Mouse (Mus musculus): ENCODE measurements around the gene Fbf1. TPM values are rescaled to one million over a fixed set of nuclear protein-coding genes. Genes with fewer than 3 reads are reported as not detected.

The Fbf1 gene
- polyA plus RNA-seq, 1 experiment from 2014 or later: 22.0 TPM

GRCm38 (mm10) chr11:116198639-116199531 is 30.9 kb upstream of the Fbf1 start, which contains the start of the genes Ten1 and Acox1:
Gene Ten1, plus strand, starts transcription at chr11:116198855.
Gene Acox1, minus strand, starts transcription at chr11:116199045.
- no peaks in the 10 kb centered on the region for H3K27me3 ChIP-seq (replicated peaks)
- no peaks in the 10 kb centered on the region for H3K9me3 ChIP-seq
- peak within 1 kb of the TSS; percentile 58 for H3K4me2 ChIP-seq (replicated peaks)
- peaks cover 12% of the 10 kb centered on the region for H3K4me1 ChIP-seq (replicated peaks)
- under 1% methylated on average over 62 of the region's 62 CpGs for WGBS
- H3K9ac ChIP-seq: peak within 1 kb of the TSS; percentile 72
- no peaks in the 10 kb centered on the region for H3K36me3 ChIP-seq
- ATAC-seq: peak; percentile 97
- peak within 1 kb of the TSS; percentile 55 for H3K4me3 ChIP-seq (replicated peaks)
- peak within 1 kb of the TSS; percentile 91 for H3K27ac ChIP-seq

GRCm38 (mm10) chr11:116198132-116198531 is 30.2 kb upstream of the Fbf1 start:
- peak overlapping the region; percentile 55 for H3K4me3 ChIP-seq (replicated peaks)
- no peak for ATAC-seq
- H3K27me3 ChIP-seq (replicated peaks): no peaks in the 10 kb centered on the region
- 20% methylated on average over 13 of the region's 13 CpGs for WGBS
- peaks cover 12% of the 10 kb centered on the region for H3K4me1 ChIP-seq (replicated peaks)
- H3K4me2 ChIP-seq (replicated peaks): peak overlapping the region; percentile 58
- peak overlapping the region; percentile 72 for H3K9ac ChIP-seq
- no peaks in the 10 kb centered on the region for H3K9me3 ChIP-seq
- peak overlapping the region; percentile 91 for H3K27ac ChIP-seq
- H3K36me3 ChIP-seq: no peaks in the 10 kb centered on the region

GRCm38 (mm10) chr11:116197584-116197906 is 29.6 kb upstream of the Fbf1 start:
- H3K27ac ChIP-seq: no peak overlapping the region

GRCm38 (mm10) chr11:116196866-116197583 is 29.1 kb upstream of the Fbf1 start:
- ATAC-seq: no peak
- Histone ChIP-seq H3K9ac (0 out of 2 replicates have a peak overlapping the region, but pooled peaks have one; percentile 72), H3K4me1 (replicated peaks) (peaks cover 12% of the 10 kb centered on the region), H3K27me3 (replicated peaks) (no peaks in the 10 kb centered on the region), H3K9me3 (no peaks in the 10 kb centered on the region), H3K4me2 (replicated peaks) (peak overlapping the region; percentile 58), H3K4me3 (replicated peaks) (peak overlapping the region; percentile 55), H3K36me3 (no peaks in the 10 kb centered on the region), H3K27ac (no peak overlapping the region)
- 94% methylated on average over 18 of the region's 18 CpGs for WGBS

More at GRCm38 (mm10) chr11:116197584-116197906, 29.6 kb upstream of the Fbf1 start:
- Histone ChIP-seq H3K27me3 (replicated peaks) (no peaks in the 10 kb centered on the region), H3K4me1 (replicated peaks) (peaks cover 12% of the 10 kb centered on the region), H3K36me3 (no peaks in the 10 kb centered on the region), H3K9ac (0 out of 2 replicates have a peak overlapping the region, but pooled peaks have one; percentile 72), H3K9me3 (no peaks in the 10 kb centered on the region), H3K4me3 (replicated peaks) (peak overlapping the region; percentile 55), H3K4me2 (replicated peaks) (peak overlapping the region; percentile 58)
- no peak for ATAC-seq
- WGBS: 80% methylated on average over 6 of the region's 6 CpGs

- no peak overlapping the region for H3K27ac ChIP-seq
- H3K27me3 ChIP-seq (replicated peaks): no peaks in the 10 kb centered on the region
- H3K9me3 ChIP-seq: no peaks in the 10 kb centered on the region
- H3K9ac ChIP-seq: no peak overlapping the region
- H3K4me2 ChIP-seq (replicated peaks): no peak overlapping the region
- no peaks in the 10 kb centered on the region for H3K36me3 ChIP-seq
- H3K4me3 ChIP-seq (replicated peaks): no peak overlapping the region
- 84% methylated on average over 3 of the region's 3 CpGs for WGBS
- no peak for ATAC-seq
- peaks cover 12% of the 10 kb centered on the region for H3K4me1 ChIP-seq (replicated peaks)
Observed at GRCm38 (mm10) chr11:116196336-116196735, 28.4 kb upstream of the Fbf1 start.

GRCm38 (mm10) chr11:116195252-116195651 is 27.3 kb upstream of the Fbf1 start:
- H3K27me3 ChIP-seq (replicated peaks): no peaks in the 10 kb centered on the region
- H3K4me1 ChIP-seq (replicated peaks): peaks cover 12% of the 10 kb centered on the region
- no peaks in the 10 kb centered on the region for H3K9me3 ChIP-seq
- no peak overlapping the region for H3K4me3 ChIP-seq (replicated peaks)
- peak overlapping the region; percentile 22 for H3K4me2 ChIP-seq (replicated peaks)
- no peaks in the 10 kb centered on the region for H3K36me3 ChIP-seq
- WGBS: 54% methylated on average over 5 of the region's 5 CpGs
- ATAC-seq: peak; percentile 18; the same call in 1 of the 2 replicates
- peak overlapping the region; percentile 77 for H3K27ac ChIP-seq
- no peak overlapping the region for H3K9ac ChIP-seq

GRCm38 (mm10) chr11:116194619-116195018 is 26.7 kb upstream of the Fbf1 start:
- H3K36me3 ChIP-seq: no peaks in the 10 kb centered on the region
- H3K4me2 ChIP-seq (replicated peaks): peak overlapping the region; percentile 22
- no peak overlapping the region for H3K9ac ChIP-seq
- no peak overlapping the region for H3K27ac ChIP-seq
- H3K4me1 ChIP-seq (replicated peaks): peaks cover 12% of the 10 kb centered on the region
- no peaks in the 10 kb centered on the region for H3K9me3 ChIP-seq
- WGBS: 92% methylated on average over 8 of the region's 8 CpGs
- ATAC-seq: no peak
- no peaks in the 10 kb centered on the region for H3K27me3 ChIP-seq (replicated peaks)
- H3K4me3 ChIP-seq (replicated peaks): no peak overlapping the region

GRCm38 (mm10) chr11:116187226-116187930 is 19.4 kb upstream of the Fbf1 start:
- H3K27ac ChIP-seq: no peak overlapping the region
- peaks cover 15% of the 10 kb centered on the region for H3K36me3 ChIP-seq
- 51% methylated on average over 11 of the region's 11 CpGs for WGBS
- H3K4me3 ChIP-seq (replicated peaks): no peak overlapping the region
- H3K4me2 ChIP-seq (replicated peaks): no peak overlapping the region
- ATAC-seq: no peak
- H3K9me3 ChIP-seq: no peaks in the 10 kb centered on the region
- no peaks in the 10 kb centered on the region for H3K27me3 ChIP-seq (replicated peaks)
- no peak overlapping the region for H3K9ac ChIP-seq
- no peaks in the 10 kb centered on the region for H3K4me1 ChIP-seq (replicated peaks)

- Histone ChIP-seq H3K36me3 (peaks cover 19% of the 10 kb centered on the region), H3K27me3 (replicated peaks) (no peaks in the 10 kb centered on the region), H3K9ac (no peak overlapping the region), H3K27ac (no peak overlapping the region), H3K9me3 (no peaks in the 10 kb centered on the region), H3K4me3 (replicated peaks) (no peak overlapping the region), H3K4me2 (replicated peaks) (no peak overlapping the region), H3K4me1 (replicated peaks) (no peaks in the 10 kb centered on the region)
- no peak for ATAC-seq
- 93% methylated on average over 11 of the region's 11 CpGs for WGBS
Observed at GRCm38 (mm10) chr11:116186360-116186759, 18.4 kb upstream of the Fbf1 start.

GRCm38 (mm10) chr11:116185836-116186235 is 17.9 kb upstream of the Fbf1 start:
- ATAC-seq: no peak
- Histone ChIP-seq H3K4me2 (replicated peaks) (no peak overlapping the region), H3K4me1 (replicated peaks) (no peaks in the 10 kb centered on the region), H3K9me3 (no peaks in the 10 kb centered on the region), H3K36me3 (peaks cover 19% of the 10 kb centered on the region), H3K4me3 (replicated peaks) (no peak overlapping the region), H3K27me3 (replicated peaks) (no peaks in the 10 kb centered on the region), H3K27ac (no peak overlapping the region), H3K9ac (no peak overlapping the region)
- WGBS: 86% methylated on average over 3 of the region's 3 CpGs

- H3K27me3 ChIP-seq (replicated peaks): no peaks in the 10 kb centered on the region
- H3K9ac ChIP-seq: no peak overlapping the region
- ATAC-seq: no peak
- H3K4me2 ChIP-seq (replicated peaks): no peak overlapping the region
- no peak overlapping the region for H3K4me3 ChIP-seq (replicated peaks)
- no peaks in the 10 kb centered on the region for H3K4me1 ChIP-seq (replicated peaks)
- H3K9me3 ChIP-seq: no peaks in the 10 kb centered on the region
- peaks cover 45% of the 10 kb centered on the region for H3K36me3 ChIP-seq
- WGBS: 82% methylated on average over 20 of the region's 20 CpGs
- H3K27ac ChIP-seq: no peak overlapping the region
Observed at GRCm38 (mm10) chr11:116178411-116179121, 10.6 kb upstream of the Fbf1 start.

Measured in intestine, embryonic 15.5 days (tissue).